Mouse (Mus musculus) embryonic facial prominence, embryonic 11.5 days (tissue): ENCODE results near the gene Sema6d. TPM values are rescaled to one million over a fixed set of nuclear protein-coding genes. Genes with fewer than 3 reads are reported as not detected.
"Not testable (repeated sequence)": the region's sequence is repeated elsewhere in the genome, so short reads cannot be mapped to it uniquely, and the experiment has no call there.

Source experiments
- ATAC-seq: fragments of 200-750 bp; cut with Nextera tagmentation; replicated peaks from 2 replicates; pipeline ENCODE4 v1.8.0; 2017; ENCODE audit warnings: low read depth; ENCODE audit not compliant: insufficient number of reproducible peaks, low FRiP score, low TSS enrichment
- DNase-seq: peaks from one replicate; pipeline ENCODE4 v3.0.0-alpha.2; 2015; ENCODE audit warnings: low spot score
- H3K27ac ChIP-seq: fragments of 300-500 bp; sonication (generic); replicated peaks from 2 replicates; pipeline ENCODE4 v1.5.1; 2014; ENCODE audit warnings: mild to moderate bottlenecking, low read depth, low read length, control low read depth
- H3K27me3 ChIP-seq: fragments of 300-500 bp; sonication (generic); 2 replicates; pipeline ENCODE4 v1.6.1; 2014; ENCODE audit warnings: mild to moderate bottlenecking, low read length, moderate library complexity, mixed read lengths; ENCODE audit not compliant: control insufficient read depth, insufficient read depth
- H3K36me3 ChIP-seq: fragments of 300-500 bp; sonication (generic); replicated peaks from 2 replicates; pipeline ENCODE4 v1.6.1; 2014; ENCODE audit warnings: low read depth, mild to moderate bottlenecking, low read length, moderate library complexity, mixed read lengths; ENCODE audit not compliant: control insufficient read depth, insufficient read depth
- H3K4me1 ChIP-seq: fragments of 300-500 bp; sonication (generic); 2 replicates; pipeline ENCODE4 v1.6.1; 2014; ENCODE audit warnings: low read length, mixed read lengths; ENCODE audit not compliant: control insufficient read depth, insufficient read depth
- H3K4me2 ChIP-seq: fragments of 300-500 bp; sonication (generic); 2 replicates; pipeline ENCODE4 v1.6.1; 2014; ENCODE audit warnings: low read depth, mild to moderate bottlenecking, control low read depth, low read length, moderate library complexity
- H3K4me3 ChIP-seq: fragments of 300-500 bp; sonication (generic); 2 replicates; pipeline ENCODE4 v1.5.1; 2014; ENCODE audit warnings: low read depth, low read length, control low read depth
- H3K9ac ChIP-seq: fragments of 300-500 bp; sonication (generic); replicated peaks from 2 replicates; pipeline ENCODE4 v1.6.1; 2014; ENCODE audit warnings: mild to moderate bottlenecking, control low read depth, low read length
- H3K9me3 ChIP-seq: fragments of 300-500 bp; sonication (generic); replicated peaks from 2 replicates; pipeline ENCODE4 v1.6.1; 2016; ENCODE audit warnings: mild to moderate bottlenecking, low read length, inconsistent platforms, mixed read lengths; ENCODE audit not compliant: control insufficient read depth
- WGBS: fragments of 180-500 bp; shearing (Covaris S2); extraction: QIAGEN DNeasy Blood & Tissue Kit; methylation state at CpG from one replicate; pipeline ENCODE4 v1.1.7; 2014; 5-methylcytosine and 5-hydroxymethylcytosine counted together
- polyA plus RNA-seq: library from polyadenylated mRNA; unstranded; fragments of >200 nt; fragmentation: Nextera tagmentation; extraction: Ambion mirVana; gene quantifications from 2 replicates; pipeline ENCODE4 v1.2.1, GENCODE M21; 2014

The Sema6d gene
- polyA plus RNA-seq, 1 experiment from 2014 or later = 10.5 TPM

GRCm38 (mm10) chr2:124334655-124335054 is 244.9 kb downstream of the Sema6d start:
- H3K36me3 ChIP-seq, H3K4me1 ChIP-seq, H3K4me2 ChIP-seq, H3K27ac ChIP-seq, ATAC-seq, H3K4me3 ChIP-seq, H3K27me3 ChIP-seq, H3K9me3 ChIP-seq, H3K9ac ChIP-seq: not testable (repeated sequence)
- 64% methylated on average over 2 of the region's 2 CpGs for whole genome bisulfite sequencing
- peak; percentile 7 for DNase-seq

- DNase-seq (no peak), ATAC-seq (no peak)
- Histone ChIP-seq H3K4me2 (no peak overlapping the region), H3K27ac (no peak overlapping the region), H3K4me3 (no peak overlapping the region), H3K9ac (no peak overlapping the region), H3K4me1 (no peaks in the 10 kb centered on the region), H3K36me3 (no peaks in the 10 kb centered on the region), H3K9me3 (no peaks in the 10 kb centered on the region), H3K27me3 (no peaks in the 10 kb centered on the region)
- 84% methylated on average over 6 of the region's 6 CpGs for WGBS
These were observed 248.5 kb downstream of the Sema6d start for GRCm38 (mm10) chr2:124338296-124338695.

- DNase-seq (no peak), ATAC-seq (no peak)
- H3K27me3 ChIP-seq = no peaks in the 10 kb centered on the region
- no peaks in the 10 kb centered on the region for H3K4me1 ChIP-seq
- H3K9me3 ChIP-seq = no peaks in the 10 kb centered on the region
- H3K27ac ChIP-seq = no peak overlapping the region
- H3K4me3 ChIP-seq = no peak overlapping the region
- no peaks in the 10 kb centered on the region for H3K36me3 ChIP-seq
- H3K9ac ChIP-seq = no peak overlapping the region
- WGBS = 93% methylated on average over 2 of the region's 2 CpGs
- H3K4me2 ChIP-seq = no peak overlapping the region
These were observed 264.4 kb downstream of the Sema6d start for GRCm38 (mm10) chr2:124354191-124354590.

- no peak overlapping the region for H3K9ac ChIP-seq
- no peak overlapping the region for H3K4me2 ChIP-seq
- WGBS = 74% methylated on average over 2 of the region's 2 CpGs
- H3K36me3 ChIP-seq = no peaks in the 10 kb centered on the region
- H3K4me1 ChIP-seq = no peaks in the 10 kb centered on the region
- DNase-seq = no peak
- no peak overlapping the region for H3K4me3 ChIP-seq
- no peaks in the 10 kb centered on the region for H3K9me3 ChIP-seq
- no peak overlapping the region for H3K27ac ChIP-seq
- no peaks in the 10 kb centered on the region for H3K27me3 ChIP-seq
- ATAC-seq = no peak
These were observed 264.9 kb downstream of the Sema6d start for GRCm38 (mm10) chr2:124354716-124355115.

GRCm38 (mm10) chr2:124369291-124369690 is 279.5 kb downstream of the Sema6d start:
- no peaks in the 10 kb centered on the region for H3K4me1 ChIP-seq
- H3K36me3 ChIP-seq = no peaks in the 10 kb centered on the region
- no peak overlapping the region for H3K27ac ChIP-seq
- H3K9me3 ChIP-seq = no peaks in the 10 kb centered on the region
- no peak overlapping the region for H3K4me3 ChIP-seq
- no peak for DNase-seq
- H3K9ac ChIP-seq = no peak overlapping the region
- no peak overlapping the region for H3K4me2 ChIP-seq
- ATAC-seq = no peak
- WGBS = 92% methylated on average over 1 of the region's 1 CpGs
- no peaks in the 10 kb centered on the region for H3K27me3 ChIP-seq

- Histone ChIP-seq H3K36me3 (no peaks in the 10 kb centered on the region), H3K9me3 (no peaks in the 10 kb centered on the region), H3K4me2 (no peak overlapping the region), H3K27me3 (no peaks in the 10 kb centered on the region), H3K4me3 (no peak overlapping the region), H3K4me1 (no peaks in the 10 kb centered on the region), H3K9ac (no peak overlapping the region), H3K27ac (no peak overlapping the region)
- ATAC-seq = no peak
- 58% methylated on average over 2 of the region's 2 CpGs for WGBS
- no peak for DNase-seq
These were observed 280.2 kb downstream of the Sema6d start for GRCm38 (mm10) chr2:124369991-124370390.

- Histone ChIP-seq H3K4me1 (no peaks in the 10 kb centered on the region), H3K9me3 (no peaks in the 10 kb centered on the region), H3K27me3 (no peaks in the 10 kb centered on the region), H3K4me2 (no peak overlapping the region), H3K27ac (no peak overlapping the region), H3K36me3 (no peaks in the 10 kb centered on the region), H3K4me3 (no peak overlapping the region), H3K9ac (no peak overlapping the region)
- ATAC-seq (no peak), DNase-seq (no peak)
- WGBS = 85% methylated on average over 2 of the region's 2 CpGs
These were observed 281.6 kb downstream of the Sema6d start for GRCm38 (mm10) chr2:124371363-124371762.

- WGBS = 79% methylated on average over 1 of the region's 1 CpGs
- H3K4me1 ChIP-seq = no peaks in the 10 kb centered on the region
- H3K36me3 ChIP-seq = no peaks in the 10 kb centered on the region
- ATAC-seq = no peak
- H3K9ac ChIP-seq = no peak overlapping the region
- no peak overlapping the region for H3K4me2 ChIP-seq
- no peak for DNase-seq
- H3K9me3 ChIP-seq = no peaks in the 10 kb centered on the region
- H3K27ac ChIP-seq = no peak overlapping the region
- no peaks in the 10 kb centered on the region for H3K27me3 ChIP-seq
- H3K4me3 ChIP-seq = no peak overlapping the region
These were observed 295.3 kb downstream of the Sema6d start for GRCm38 (mm10) chr2:124385053-124385452.
